Mouse (Mus musculus) spleen, postnatal 0 days (tissue): ENCODE results near the gene Efcab1. TPM values are rescaled to one million over a fixed set of nuclear protein-coding genes. Genes with fewer than 3 reads are reported as not detected.

ENCODE experiments used
- polyA plus RNA-seq: library from polyadenylated mRNA; unstranded; fragments of >200 nt; fragmentation: Nextera tagmentation; extraction: Ambion mirVana; gene quantifications from 2 replicates; pipeline ENCODE4 v1.2.1, GENCODE M21; 2015

Gene Efcab1
- 0.45 and 0.78 TPM in 2 replicates for polyA plus RNA-seq

DNA sequence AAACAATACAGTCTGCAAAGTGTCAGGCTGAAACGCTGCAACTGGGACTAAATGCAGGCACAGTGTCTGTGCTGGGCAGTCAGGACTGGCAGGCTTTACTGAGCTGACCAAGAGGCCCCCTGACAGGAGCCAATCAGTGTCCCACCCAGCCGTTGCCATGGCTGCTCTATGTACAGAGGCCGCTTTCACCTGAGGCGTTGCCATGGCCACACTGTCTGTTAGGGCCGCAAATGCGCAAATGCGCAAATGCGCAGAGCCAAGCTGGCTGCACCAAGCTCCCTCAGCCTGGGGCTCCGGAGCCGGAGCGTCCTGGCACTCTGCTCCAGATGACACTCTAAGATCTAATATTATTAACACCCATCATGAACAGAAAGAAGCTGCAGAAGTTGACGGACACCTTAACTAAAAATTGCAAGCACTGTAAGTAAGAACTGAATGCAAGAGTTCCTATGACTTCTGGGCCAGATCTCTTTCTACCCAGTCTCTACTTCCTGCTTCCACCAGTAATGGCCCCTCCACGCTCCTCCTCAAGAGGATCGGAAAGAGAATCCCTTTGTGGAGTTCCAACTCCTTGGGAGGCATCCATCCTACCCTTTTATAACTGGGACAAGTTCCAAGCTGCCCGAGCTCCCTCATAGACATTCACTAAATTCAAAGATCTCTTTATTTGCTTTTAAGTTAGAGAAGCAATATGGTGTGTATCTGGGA lies at the start of gene Efcab1:
Gene Efcab1 (plus strand): TSS at position 214 of the 708 bp plus-strand sequence.

